Mouse (Mus musculus) spleen, postnatal 14 days (tissue): Measurements from ENCODE around the gene Tob1.
A peak's percentile ranks its signal among the peaks of the same experiment; 100 is the strongest.

ENCODE experiments used
- DNase-seq, 2 experiments: peaks; one replicate each; pipeline ENCODE4 v3.0.0; 2021 to 2022; ENCODE audit warnings: low spot score in 2 of 2

Gene Tob1

DNA sequence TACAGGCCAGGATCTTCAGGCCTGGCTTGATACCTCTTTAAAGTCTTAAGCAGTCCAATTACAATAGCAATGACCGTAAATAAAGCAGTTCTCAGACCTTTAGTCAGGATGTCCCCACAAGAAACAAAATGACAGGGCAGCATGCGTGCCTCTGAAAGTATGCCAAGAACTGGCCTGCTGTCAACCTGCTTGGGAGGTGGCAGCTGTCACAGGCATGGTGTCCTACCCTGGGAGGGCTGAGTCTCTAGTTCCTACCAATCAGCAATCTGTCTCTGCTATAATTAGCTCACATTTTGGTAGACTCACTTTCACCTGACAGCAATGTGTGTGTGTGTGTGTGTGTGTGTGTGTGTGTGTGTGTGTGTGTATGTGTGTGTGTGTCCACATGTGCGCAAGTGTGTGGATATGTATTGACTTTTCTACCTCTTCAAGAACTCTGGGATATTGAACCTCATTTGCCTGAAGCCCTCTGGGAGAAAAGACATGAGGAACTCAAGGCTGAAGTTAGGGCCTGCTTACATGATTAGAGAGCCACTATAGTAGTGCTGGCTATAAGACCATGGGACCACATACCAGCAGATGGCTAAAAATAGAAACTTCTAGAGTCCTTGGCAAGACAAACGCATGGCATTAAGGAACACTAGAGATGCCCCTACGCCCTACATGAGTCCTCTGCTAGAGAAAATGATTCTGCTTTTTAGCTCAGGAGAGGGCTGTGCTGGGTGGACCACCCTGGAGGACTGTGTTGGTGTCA is 18.1 kb downstream of the Tob1 start:
- no peak for DNase-seq

DNA sequence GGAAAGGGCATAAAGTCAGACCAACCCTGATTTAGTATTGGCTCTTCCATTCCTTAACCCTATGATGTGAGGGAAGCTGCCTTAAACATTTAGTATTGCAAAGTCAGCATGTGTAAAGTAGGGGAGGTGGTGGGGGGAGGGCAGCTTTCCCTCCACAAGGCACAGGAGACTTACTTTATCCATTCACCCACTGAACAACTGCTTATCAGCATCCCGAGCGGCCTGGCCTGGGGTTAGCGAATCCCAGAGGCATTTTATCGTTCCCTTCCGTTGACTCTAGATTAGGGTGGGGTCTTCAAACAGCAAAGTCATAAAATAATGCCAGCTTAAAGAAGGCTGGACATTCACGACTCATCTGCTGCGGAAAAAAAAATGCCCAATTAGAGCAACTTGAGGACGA is 19.0 kb downstream of the Tob1 start:
- no peak for DNase-seq

DNA sequence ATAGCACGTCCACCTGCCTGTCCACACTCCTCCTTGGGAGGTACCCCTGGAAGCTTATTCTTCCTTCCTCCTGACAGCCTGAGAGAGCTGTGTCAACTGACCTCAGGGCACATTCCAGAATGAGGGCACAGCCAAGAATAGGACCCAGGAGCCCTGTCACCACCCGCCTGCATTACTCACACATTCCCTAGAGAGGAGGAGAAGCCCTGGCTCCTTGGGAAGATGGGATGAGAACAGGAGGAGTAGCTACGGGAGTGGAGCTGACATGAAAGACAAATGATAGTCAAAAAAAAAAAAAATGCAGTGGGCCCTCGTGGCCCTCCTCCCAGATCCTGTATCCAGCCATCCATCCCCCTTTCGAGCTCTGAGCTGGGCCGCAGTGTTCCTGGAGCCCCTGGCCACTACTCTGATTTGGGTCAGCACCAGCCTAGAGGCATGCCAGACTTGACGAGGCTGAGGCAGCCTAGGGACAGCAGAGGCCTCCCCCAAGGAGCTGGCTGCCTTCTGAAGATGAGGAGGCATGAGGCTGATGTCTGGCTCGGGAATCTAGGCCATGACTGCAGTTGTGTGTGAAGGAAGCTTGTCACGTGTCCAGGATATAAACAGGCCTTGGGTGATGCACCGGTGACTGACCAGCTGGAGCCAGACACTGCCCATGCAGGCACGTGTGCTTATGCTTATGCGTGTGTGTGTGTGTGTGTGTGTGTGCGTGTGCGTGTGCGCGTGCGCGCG is 20.7 kb downstream of the Tob1 start:
- no peak for DNase-seq

DNA sequence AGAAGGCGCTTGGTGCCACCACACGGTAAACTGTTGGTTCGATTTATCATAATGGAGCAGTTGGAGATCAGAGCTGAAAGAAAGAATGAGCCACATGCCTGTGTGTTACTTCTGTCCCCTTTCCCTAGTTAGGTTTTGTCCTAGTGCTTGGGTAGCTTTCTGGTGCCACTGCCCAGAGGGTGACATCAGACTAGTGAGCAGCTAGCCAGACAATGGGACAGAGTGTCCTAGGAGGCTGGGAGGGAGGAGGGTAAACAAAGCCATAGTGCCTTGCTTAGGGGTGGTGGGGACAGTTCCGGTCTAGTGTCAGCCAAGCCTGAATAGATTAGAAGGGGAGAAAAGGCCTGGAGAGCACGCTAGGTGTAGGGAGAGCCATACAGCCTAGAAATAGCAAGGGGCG is 22.2 kb downstream of the Tob1 start:
- no peak for DNase-seq

DNA sequence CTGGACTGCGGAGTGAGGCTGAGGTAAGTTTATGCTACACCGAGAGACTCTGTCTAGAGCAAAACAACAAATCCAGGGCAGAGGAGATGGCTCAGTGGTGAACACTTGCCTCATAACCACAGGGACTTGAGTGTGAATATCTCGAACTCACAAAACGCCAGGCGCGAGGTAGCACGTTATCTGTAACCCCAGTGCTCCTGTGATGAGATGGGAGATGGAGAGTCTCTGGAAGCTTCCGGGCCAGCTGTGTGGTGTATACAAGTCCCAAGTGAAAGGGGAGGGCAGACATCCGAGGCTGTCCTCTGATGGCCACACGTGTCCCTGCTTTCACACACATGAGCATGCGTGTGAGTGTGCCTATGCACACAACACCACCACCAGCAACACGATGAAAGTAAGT is 23.1 kb downstream of the Tob1 start:
- no peak for DNase-seq

DNA sequence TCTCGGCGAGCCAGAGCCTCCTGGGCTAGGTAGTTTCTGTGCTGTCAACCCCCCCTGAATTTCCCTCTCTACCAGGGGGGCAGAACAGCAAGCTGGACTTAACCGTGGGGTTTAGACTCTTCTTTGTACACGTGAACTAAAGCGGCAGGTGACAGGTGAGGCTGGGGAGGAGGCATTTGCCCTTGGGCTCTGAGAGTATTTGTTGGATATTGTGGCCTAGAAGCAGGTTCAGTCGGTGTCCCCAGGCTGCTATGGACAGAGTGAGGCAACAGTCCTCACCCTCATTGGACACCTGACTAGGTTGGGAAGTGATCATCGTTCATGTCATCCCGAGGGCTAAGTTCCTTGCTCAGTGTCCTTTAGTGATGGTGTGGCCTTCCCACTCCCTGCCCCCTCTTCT is 23.6 kb downstream of the Tob1 start:
- no peak for DNase-seq

DNA sequence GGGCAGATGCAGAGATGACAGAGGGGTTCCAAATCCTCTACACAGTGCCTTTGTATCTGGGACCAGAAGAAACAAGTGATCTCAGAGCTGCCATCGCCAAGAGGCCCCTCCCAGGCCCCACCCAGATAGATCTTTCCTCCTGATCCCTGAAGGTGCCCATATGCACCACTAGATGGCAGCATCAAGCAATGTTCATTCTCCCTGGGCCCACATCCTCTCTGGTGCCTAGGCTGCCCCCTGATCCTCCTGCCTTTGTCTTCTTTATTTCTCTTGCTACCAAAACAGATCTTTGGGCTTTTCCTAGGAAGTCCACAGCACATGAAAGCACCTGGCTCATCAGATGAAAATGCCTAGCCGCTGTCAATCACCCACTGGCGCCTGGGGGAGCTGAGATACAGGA is 24.8 kb downstream of the Tob1 start:
- DNase-seq, result peak in 1 of 2 experiments; percentile 36

DNA sequence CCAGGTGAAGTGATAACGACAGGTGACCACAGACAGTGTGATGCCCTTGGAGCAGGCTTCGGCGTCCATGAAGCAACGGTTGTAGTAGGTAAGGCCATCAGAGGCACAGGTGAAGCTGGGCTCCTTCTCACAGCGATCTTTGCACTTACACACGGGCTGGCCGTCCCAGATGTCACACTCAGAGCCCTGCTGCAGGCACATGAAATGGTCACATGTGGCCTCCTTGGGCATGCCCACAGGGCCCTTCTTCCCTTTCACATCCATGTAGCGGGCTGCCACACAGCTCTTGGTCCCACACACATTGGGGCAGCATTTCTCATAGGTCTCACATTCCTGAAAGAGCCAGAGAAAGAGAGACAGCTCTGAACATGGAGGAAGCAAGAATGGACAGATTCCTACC is 27.5 kb downstream of the Tob1 start:
- DNase-seq, result no peak

DNA sequence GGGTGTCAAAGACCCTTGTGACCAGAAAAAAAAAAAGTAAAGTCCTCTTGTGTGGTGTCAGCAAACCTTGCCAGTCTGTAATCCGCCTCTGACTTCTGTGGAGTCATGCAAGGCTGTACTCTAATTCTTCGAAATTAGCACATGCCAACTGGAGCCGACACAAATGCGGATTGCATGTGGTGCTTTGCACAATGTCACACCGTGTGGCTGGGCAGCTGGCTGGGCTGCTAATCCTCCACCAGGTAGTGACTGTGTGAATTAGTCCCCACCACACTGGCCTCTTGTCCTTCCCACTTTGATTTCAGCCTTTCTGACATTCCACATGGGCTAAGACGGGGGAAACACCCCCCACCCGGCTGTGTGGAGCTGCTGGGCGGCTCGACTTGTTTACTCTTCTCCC is 28.5 kb downstream of the Tob1 start:
- DNase-seq, result no peak

DNA sequence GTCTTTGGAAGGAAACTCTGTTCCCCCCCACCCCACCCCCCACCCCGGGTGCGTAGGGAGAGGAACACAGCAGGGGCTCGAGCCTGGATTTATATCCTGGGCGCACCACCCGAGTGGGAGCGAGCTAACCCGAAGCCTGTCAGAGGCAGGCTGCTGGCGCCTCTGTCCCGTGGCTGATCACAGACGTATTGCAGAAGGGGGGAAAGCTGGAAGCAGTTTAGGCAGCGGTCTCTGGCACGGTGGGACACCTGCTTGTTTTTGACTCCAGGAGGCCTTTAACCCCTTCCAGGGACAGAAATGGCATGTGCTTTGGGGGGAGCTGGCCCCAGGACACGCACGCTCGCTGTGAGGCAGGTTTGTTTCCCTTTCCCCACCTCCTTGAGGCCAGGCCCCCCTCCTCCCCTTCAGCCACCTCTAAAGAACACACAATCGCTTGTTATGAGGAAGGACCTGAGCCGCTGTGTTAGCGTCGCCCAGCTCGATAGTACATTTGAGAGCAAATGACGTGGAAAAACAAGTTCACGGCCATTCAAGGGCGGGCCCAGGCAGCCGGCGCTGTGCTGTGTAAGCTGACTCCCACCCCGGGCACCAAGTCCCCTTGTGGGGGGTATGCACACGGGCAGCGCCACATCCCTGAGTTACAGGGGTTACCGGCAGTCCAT is 31.6 kb downstream of the Tob1 start:
- DNase-seq, result no peak

DNA sequence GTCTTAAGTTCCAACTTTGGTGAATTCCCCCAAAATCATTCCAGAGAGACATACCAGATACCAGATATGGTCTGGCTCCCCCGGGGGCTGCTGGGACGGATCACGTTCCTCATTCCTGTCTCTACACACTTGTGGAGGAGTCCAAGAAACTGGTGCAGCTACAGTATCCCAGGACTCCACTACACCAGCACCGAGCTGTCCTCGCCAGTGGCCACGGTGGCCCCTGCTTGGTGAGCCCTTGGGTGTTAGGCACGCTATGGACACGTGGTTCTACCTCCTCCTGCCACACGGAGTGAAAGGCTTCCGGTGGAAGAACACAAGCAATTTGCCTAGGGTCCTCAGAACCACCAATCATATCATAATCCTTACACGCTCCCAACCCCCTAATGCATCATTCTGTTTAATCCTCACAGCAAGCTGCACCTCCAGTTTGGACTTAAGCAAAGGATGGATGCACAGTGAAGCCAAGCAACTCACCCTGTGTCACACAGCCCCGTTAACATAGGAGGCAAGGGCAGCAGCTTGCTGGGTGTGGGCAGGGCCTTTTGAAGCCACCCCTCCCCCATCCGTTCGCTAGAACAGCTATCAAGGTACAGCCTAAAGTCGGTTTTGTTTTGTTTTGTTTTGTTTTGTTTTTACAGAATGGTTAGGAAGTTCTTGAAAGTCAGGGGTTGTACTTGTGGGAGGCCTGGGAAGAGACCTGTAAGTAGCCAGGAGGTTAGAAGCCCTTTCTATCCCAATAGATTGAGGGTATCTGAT is 32.3 kb downstream of the Tob1 start:
- DNase-seq, result no peak

DNA sequence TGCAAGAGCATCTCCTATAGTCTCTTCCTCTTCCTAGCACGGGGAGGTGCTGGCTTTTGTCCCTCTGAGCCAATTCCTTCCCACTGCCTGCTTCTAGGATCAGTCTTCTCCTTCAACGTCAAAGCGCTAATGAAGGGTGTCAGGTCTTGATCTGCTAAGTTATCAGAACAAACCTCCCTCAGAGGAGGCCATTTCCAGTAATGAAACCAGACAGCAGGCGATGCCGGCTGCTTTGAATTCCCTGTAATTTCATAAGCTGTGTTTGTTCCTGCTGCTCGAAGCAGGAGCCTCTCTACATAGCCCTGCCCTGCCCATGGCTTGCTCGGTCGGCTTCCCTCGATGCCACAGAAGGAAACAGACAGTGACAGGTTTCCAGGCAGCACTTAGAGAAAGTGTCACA is 33.1 kb downstream of the Tob1 start:
- DNase-seq, result no peak

DNA sequence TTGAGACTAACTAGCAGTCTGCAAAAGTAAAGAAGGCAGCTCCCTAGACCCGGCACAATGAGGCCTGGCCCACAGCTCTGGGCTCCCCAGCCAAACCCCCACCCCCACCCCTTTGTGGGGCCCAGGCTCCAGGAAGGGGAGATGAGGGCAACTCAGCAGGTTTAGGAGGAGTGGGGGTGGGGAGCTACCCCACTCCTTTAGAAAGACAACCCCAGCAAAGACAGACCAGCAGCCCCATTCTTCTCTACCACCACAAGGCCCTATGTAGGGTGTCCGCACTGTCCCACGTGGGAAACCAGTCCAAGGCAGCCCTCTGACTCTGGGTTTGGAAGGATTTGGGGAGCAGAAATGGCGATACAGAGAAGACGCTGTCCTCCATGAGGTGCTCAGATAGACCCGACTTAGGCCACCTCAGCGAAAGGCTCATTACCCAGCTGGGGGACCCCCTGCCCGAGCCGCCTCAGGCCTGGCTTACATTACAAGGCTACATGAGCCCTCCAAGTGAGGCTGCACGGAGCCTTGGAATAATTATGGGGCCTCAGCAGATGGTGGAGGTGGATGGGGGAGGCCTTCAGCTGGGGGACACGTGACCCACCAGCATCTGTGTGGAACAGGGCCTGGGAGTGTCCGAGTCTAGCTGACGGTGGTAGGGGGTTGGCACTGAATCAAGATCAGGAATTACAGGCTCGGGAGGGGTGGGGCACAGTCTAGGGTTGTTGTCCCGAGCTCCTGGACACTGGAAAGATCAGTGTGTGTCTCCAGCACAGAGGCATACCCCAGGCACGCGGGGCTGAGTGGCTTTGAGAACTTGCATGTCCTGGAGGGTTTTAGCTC is 34.9 kb downstream of the Tob1 start, which contains the start of gene Wfikkn2:
Wfikkn2 (minus strand) TSS at position 51 of the 834 bp plus-strand sequence.
- DNase-seq, result no peak

DNA sequence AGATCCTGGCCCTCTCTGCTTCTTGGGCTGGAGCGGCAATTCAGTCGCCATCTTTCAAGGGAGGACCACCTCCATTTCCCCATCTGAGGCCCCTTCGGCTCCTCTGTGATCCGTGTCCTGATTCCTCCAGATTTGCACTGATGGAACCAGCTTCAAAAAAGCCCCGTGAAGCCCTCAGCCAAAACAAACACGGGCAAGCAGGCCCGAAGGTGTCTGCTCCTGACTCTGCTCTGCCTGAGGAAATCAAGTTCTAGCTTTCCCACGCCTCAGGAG is 35.5 kb downstream of the Tob1 start:
- no peak for DNase-seq

DNA sequence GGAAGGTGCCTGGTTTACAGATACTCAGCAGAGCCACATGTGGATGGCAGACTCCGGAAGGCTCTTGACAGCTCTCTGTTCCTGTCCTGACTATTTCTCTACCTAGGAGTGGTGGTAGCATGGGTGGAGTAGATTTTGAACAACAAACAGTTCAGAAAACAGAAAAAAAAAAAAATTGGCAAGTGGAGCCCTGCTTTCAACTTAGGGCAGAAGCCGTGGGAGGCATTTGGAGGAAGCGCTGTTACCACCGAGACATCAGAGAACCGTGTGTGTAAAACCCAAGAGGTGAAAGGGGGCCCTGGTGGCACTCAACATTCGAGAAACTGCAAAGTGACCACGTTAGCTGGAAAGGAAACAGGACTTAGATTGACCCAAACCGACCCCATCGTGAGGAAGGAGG is 41.9 kb downstream of the Tob1 start:
- no peak for DNase-seq

DNA sequence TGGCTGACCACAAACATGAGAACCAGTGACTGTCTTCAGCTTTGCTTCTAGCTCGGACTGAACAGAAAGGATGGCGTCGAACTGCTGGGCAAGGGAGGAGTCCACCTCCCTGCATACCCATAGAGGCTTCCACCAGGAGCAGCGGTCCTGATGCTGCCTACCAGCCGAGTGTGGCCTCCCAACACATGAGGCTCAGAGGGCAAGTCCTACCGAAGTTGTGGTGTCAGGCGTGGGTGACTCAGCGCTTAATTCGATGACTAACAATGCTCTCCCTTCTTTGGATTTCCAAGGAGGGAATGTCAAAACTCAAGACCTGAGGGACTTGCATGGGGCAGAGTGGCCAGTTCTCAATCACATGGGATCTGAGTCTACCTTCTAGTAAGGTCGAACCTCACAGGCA is 42.4 kb downstream of the Tob1 start:
- DNase-seq, result no peak

DNA sequence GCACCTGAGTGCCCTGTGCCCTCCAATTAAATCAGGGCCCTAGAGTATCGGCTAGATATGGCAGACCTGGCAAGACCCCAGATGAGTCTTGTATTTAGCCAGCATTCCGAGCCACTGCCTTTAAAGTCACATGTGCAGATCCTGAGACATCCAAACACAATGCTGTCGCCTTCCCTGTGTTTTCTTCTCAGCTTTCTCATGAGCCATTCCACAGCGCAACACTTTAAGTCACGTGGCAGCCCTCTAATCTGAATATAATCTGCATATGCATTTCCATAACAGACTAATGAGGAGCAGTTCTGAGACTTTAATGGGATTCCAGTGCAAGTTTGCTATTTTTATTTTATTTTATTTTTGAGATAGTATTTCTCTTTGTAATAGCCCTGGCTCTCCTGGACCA is 44.5 kb downstream of the Tob1 start:
- no peak for DNase-seq

DNA sequence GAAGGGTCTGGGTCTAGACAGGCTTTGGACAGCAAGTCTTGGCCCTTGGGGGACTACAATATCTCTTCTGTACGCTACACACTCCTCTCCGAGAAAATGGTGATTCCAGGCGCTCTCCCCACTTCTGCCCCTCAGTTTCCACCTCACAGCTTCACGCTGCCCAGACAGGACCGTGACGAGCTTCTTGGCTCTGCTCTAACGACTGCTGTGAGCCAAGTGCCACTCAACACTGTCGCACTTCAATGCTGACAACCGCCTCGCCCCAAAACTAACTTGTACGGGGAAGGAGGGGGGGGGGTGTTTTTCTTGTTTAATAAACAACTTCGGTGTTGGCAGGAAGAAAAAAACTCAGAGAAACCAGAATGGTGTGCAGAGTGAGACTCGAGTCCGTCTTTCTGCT is 46.7 kb downstream of the Tob1 start:
- no peak for DNase-seq

DNA sequence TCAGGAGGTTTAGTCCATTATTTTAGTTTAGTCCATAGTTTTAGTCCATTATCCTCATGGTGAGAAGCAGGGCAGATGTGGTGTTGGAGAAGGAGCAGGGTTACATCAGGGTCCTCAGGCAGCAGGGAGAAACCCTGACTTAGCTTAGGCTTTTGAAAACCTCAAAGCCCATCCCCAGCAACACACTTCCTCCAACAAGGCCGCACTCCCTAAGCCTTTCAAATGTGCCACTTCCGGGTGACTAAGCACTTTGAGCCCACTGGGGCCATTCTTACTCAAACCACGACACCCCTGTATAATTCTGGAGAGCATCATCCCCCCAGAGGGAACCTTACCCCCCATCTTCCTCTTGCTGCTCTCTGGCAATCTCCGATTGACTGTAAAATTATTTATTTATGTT is 48.6 kb downstream of the Tob1 start:
- DNase-seq, result no peak

DNA sequence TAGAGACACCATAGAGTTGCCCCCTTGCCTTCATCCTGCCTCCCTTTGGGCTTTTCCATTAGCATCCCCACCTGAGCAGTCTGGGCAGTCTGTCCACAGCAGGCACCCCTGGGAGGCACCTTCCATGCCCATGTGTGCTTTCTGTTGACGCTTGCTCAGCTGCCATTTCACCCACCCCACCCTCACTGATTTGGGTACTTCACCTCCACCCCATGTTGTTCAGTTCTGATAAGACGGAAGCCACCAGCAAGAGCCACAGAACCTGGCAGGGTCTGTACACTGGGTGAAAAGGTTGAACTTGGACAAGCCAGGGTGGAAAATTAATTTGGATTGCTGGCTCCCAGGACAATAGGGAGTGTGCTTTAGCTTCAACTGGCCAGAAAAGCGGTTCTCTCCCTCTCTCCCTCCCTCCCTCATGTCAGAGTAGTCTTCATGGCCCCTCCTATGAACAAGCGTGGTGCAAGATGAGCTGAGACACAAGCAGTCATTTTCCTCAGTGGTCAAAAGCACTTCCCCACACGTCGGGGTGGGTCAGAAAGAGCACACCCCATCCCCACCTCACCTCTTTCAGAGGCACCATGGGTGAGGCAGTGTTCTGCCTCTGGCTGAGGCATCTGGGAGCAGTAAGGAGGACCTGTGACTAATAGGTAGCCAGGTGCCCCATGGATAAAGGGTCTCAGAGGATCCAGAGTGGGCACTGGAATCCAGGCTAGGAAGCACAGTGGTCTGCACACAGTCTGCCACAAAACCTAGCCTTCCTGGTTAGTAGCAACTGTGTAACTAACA is 50.5 kb downstream of the Tob1 start:
- no peak for DNase-seq
